Comparison of ENCODE assay signal across 8 mouse cellular contexts in genomic region chr9:99630071-99630470, GRCm38 (mm10). TPM values are rescaled to one million over a fixed set of nuclear protein-coding genes. Genes with fewer than 3 reads are reported as not detected.
DNase-seq lines count a peak whose midpoint lies in the region; ATAC-seq and TF ChIP-seq lines count a peak whose summit lies in the region.

No protein-coding gene starts in this region.

- H3K9me3 ChIP-seq in hindbrain, embryonic 13.5 days: no peaks in the 10 kb centered on the region
- H3K9me3 ChIP-seq in liver, embryonic 13.5 days (replicated peaks): no peaks in the 10 kb centered on the region

- H3K4me3 ChIP-seq in thymus, adult 2 months (ENCODE audit: control insufficient read depth, insufficient read depth, low read length): 0 out of 2 replicates have a peak overlapping the region, but pooled peaks have one; percentile 5
- peak overlapping the region; percentile 56 for H3K4me3 ChIP-seq in hindbrain, embryonic 13.5 days
- H3K4me3 ChIP-seq in liver, embryonic 13.5 days (replicated peaks): peak overlapping the region; percentile 53

- peak overlapping the region; percentile 79 for H3K4me2 ChIP-seq in hindbrain, embryonic 13.5 days
- H3K4me2 ChIP-seq in liver, embryonic 13.5 days: peak overlapping the region; percentile 72

- peak; percentile 32 for DNase-seq in adrenal gland, adult 2 months
- no peak for DNase-seq in adrenal gland, adult 18-20 months (ENCODE audit: low spot score in 2 of 2)
- no peak for DNase-seq in thymus, adult 2 months
- no peak for DNase-seq in thymus, postnatal 0 days (ENCODE audit: low spot score)
- no peak for DNase-seq in liver, embryonic 13.5 days
- DNase-seq in yolk sac, embryonic 10.5 days (ENCODE audit: low spot score): peak; percentile 5

- 27% methylated on average over 11 of the region's 11 CpGs for WGBS in thymus, adult 2 months
- whole genome bisulfite sequencing in hindbrain, embryonic 13.5 days: under 1% methylated on average over 11 of the region's 11 CpGs
- 5% methylated on average over 11 of the region's 11 CpGs for WGBS in liver, embryonic 13.5 days (ENCODE audit: insufficient replicate concordance)

- H3K27me3 ChIP-seq in thymus, adult 2 months (ENCODE audit: control insufficient read depth, insufficient read depth, low read length): peaks cover 3% of the 10 kb centered on the region; the same call in 1 of the 2 replicates
- H3K27me3 ChIP-seq in hindbrain, embryonic 13.5 days: no peaks in the 10 kb centered on the region
- H3K27me3 ChIP-seq in liver, embryonic 13.5 days: peaks cover 13% of the 10 kb centered on the region

- no peak for TF ChIP-seq CTCF in thymus, adult 2 months (IDR thresholded peaks at IDR 0.05; ENCODE audit: borderline replicate concordance, control insufficient read depth, extremely low read depth, insufficient read depth, low read length, poor library complexity)

- peak overlapping the region; percentile 82 for H3K9ac ChIP-seq in hindbrain, embryonic 13.5 days
- H3K9ac ChIP-seq in liver, embryonic 13.5 days: peak overlapping the region; percentile 49

- TF ChIP-seq POLR2A in thymus, adult 2 months (IDR thresholded peaks at IDR 0.05; ENCODE audit: control insufficient read depth, extremely low read depth, insufficient read depth, low read length, poor library complexity): no peak

- no peaks in the 10 kb centered on the region for H3K4me1 ChIP-seq in thymus, adult 2 months (replicated peaks; ENCODE audit: control insufficient read depth, insufficient read depth, low read length)
- H3K4me1 ChIP-seq in hindbrain, embryonic 13.5 days (replicated peaks): peaks cover 41% of the 10 kb centered on the region
- H3K4me1 ChIP-seq in liver, embryonic 13.5 days (replicated peaks): peaks cover 4% of the 10 kb centered on the region; the same call in 1 of the 2 replicates

- H3K36me3 ChIP-seq in thymus, adult 2 months (ENCODE audit: control insufficient read depth, insufficient read depth, low read length): no peaks in the 10 kb centered on the region
- H3K36me3 ChIP-seq in hindbrain, embryonic 13.5 days: no peaks in the 10 kb centered on the region
- H3K36me3 ChIP-seq in liver, embryonic 13.5 days: no peaks in the 10 kb centered on the region

- no peak overlapping the region for H3K27ac ChIP-seq in thymus, adult 2 months (ENCODE audit: control insufficient read depth, insufficient read depth, low read length)
- H3K27ac ChIP-seq in hindbrain, embryonic 13.5 days: peak overlapping the region; percentile 86
- H3K27ac ChIP-seq in liver, embryonic 13.5 days: no peak overlapping the region

- 0 out of 2 replicates have a peak, but pooled peaks have one; percentile 21 for ATAC-seq in hindbrain, embryonic 13.5 days (ENCODE audit: low FRiP score)
- ATAC-seq in liver, embryonic 13.5 days (ENCODE audit: low read depth): peak; percentile 23; the same call in 1 of the 2 replicates
- ATAC-seq in megakaryocyte-erythroid progenitor cell, adult 5-6 weeks (replicated peaks; ENCODE audit: low FRiP score, low TSS enrichment, poor library complexity, severe bottlenecking): no peak

RNA-seq across cellular contexts. Expression of gene Dzip1l, which starts 0.8 kb away (rescaled TPM):
- total RNA-seq in adrenal gland, adult 2 months (2021): 1 to 10 TPM; 3.7 to 6.8 TPM
- polyA plus RNA-seq in adrenal gland, adult 2 months (2012; rRNA removed): 2.5 and 4.0 TPM in 2 replicates
- 1 to 10 TPM; 3.0 to 4.3 TPM for total RNA-seq in adrenal gland, adult 18-20 months (2021)
- 1.3 and 1.4 TPM in 2 replicates for polyA plus RNA-seq in thymus, adult 2 months (2012; rRNA removed)
- 2.2 and 2.3 TPM in 2 replicates for polyA plus RNA-seq in thymus, postnatal 0 days (2015; fragmentation: Nextera tagmentation; extraction: Ambion mirVana)
- polyA plus RNA-seq in hindbrain, embryonic 13.5 days (2015; fragmentation: Nextera tagmentation; extraction: Ambion mirVana): 8.9 and 10.8 TPM in 2 replicates
- polyA plus RNA-seq in liver, embryonic 13.5 days (2015; fragmentation: Nextera tagmentation; extraction: Ambion mirVana): 1.6 TPM in 2 replicates
- total RNA-seq in megakaryocyte-erythroid progenitor cell, adult 5-6 weeks (2014; fragmentation: Nextera tagmentation): not detected in 2 replicates
- total RNA-seq in megakaryocyte-erythroid progenitor cell, adult 5-6 weeks (2017): 0.11 TPM in 1 of 2 replicates, not detected in the other

RNA-seq across cellular contexts. Expression of gene A4gnt, which starts 17.8 kb away (rescaled TPM):
- not detected for total RNA-seq in adrenal gland, adult 2 months (2021)
- polyA plus RNA-seq in adrenal gland, adult 2 months (2012; rRNA removed): not detected in 2 replicates
- total RNA-seq in adrenal gland, adult 18-20 months (2021): not detected
- polyA plus RNA-seq in thymus, adult 2 months (2012; rRNA removed): 0.05 and 0.11 TPM in 2 replicates
- polyA plus RNA-seq in thymus, postnatal 0 days (2015; fragmentation: Nextera tagmentation; extraction: Ambion mirVana): 0.09 TPM in 1 of 2 replicates, not detected in the other
- polyA plus RNA-seq in hindbrain, embryonic 13.5 days (2015; fragmentation: Nextera tagmentation; extraction: Ambion mirVana): not detected in 2 replicates
- not detected in 2 replicates for polyA plus RNA-seq in liver, embryonic 13.5 days (2015; fragmentation: Nextera tagmentation; extraction: Ambion mirVana)
- not detected in 2 replicates for total RNA-seq in megakaryocyte-erythroid progenitor cell, adult 5-6 weeks (2014; fragmentation: Nextera tagmentation)
- not detected in 2 replicates for total RNA-seq in megakaryocyte-erythroid progenitor cell, adult 5-6 weeks (2017)

RNA-seq across cellular contexts. Expression of gene Dbr1, which starts 54.5 kb away (rescaled TPM):
- total RNA-seq in adrenal gland, adult 2 months (2021): 10 to 100 TPM; 12.9 to 13.9 TPM
- 9.9 and 11.9 TPM in 2 replicates for polyA plus RNA-seq in adrenal gland, adult 2 months (2012; rRNA removed)
- 10 to 100 TPM; 10.2 to 14.4 TPM for total RNA-seq in adrenal gland, adult 18-20 months (2021)
- polyA plus RNA-seq in thymus, adult 2 months (2012; rRNA removed): 18.6 and 20.4 TPM in 2 replicates
- polyA plus RNA-seq in thymus, postnatal 0 days (2015; fragmentation: Nextera tagmentation; extraction: Ambion mirVana): 29.8 and 38.2 TPM in 2 replicates
- polyA plus RNA-seq in hindbrain, embryonic 13.5 days (2015; fragmentation: Nextera tagmentation; extraction: Ambion mirVana): 26.0 and 26.8 TPM in 2 replicates
- polyA plus RNA-seq in liver, embryonic 13.5 days (2015; fragmentation: Nextera tagmentation; extraction: Ambion mirVana): 24.6 and 28.8 TPM in 2 replicates
- total RNA-seq in megakaryocyte-erythroid progenitor cell, adult 5-6 weeks (2014; fragmentation: Nextera tagmentation): 21.9 and 34.7 TPM in 2 replicates
- total RNA-seq in megakaryocyte-erythroid progenitor cell, adult 5-6 weeks (2017): 53.6 and 67.5 TPM in 2 replicates

Comparison
In these comparisons a context has a peak if more than half of its experiments do, and no peak if none do; other contexts are left out.
1. DNase-seq: peak in adrenal gland, adult 2 months (single experiment) and yolk sac, embryonic 10.5 days (single experiment); none in adrenal gland, adult 18-20 months (0 of 2), thymus, adult 2 months (single experiment), thymus, postnatal 0 days (single experiment) and liver, embryonic 13.5 days (single experiment).
2. H3K4me3 ChIP-seq: peak in every context shown above with its lines; median percentile 56 in hindbrain, embryonic 13.5 days; 53 in liver, embryonic 13.5 days; 5 in thymus, adult 2 months.